In genomic region chr19:53554402-53554801, GRCm38 (mm10) we compare ENCODE assay signal across 15 mouse cellular contexts. TPM values are rescaled to one million over a fixed set of nuclear protein-coding genes. Genes with fewer than 3 reads are reported as not detected.
DNase-seq lines count a peak whose midpoint lies in the region; ATAC-seq and TF ChIP-seq lines count a peak whose summit lies in the region.
"Had no signal": no experiment of that assay in that cellular context is flagged by ENCODE, and none has a peak within 500 bp of the region (broad histone marks: within the 10 kb centered on the region; RNA-seq: fewer than 3 reads in every experiment).

No protein-coding gene starts in this region.

- peaks cover 42% of the 10 kb centered on the region for H3K4me1 ChIP-seq in kidney, embryonic 15.5 days
- H3K4me1 ChIP-seq in ES-Bruce4 (ENCODE audit: control insufficient read depth, insufficient read depth, low read length), result peaks cover 13% of the 10 kb centered on the region
- H3K4me1 ChIP-seq in liver, postnatal 0 days (ENCODE audit: insufficient read depth), result peaks cover 27% of the 10 kb centered on the region
- H3K4me1 ChIP-seq in lung, postnatal 0 days (ENCODE audit: insufficient read depth, low read depth, low read length), result no peaks in the 10 kb centered on the region
- no peaks in the 10 kb centered on the region; the same call in 1 of the 2 replicates for H3K4me1 ChIP-seq in hindbrain, postnatal 0 days (ENCODE audit: insufficient read depth, low read length)

- TF ChIP-seq EP300 in ES-Bruce4 (IDR thresholded peaks at IDR 0.05; ENCODE audit: insufficient read depth, low read depth, low read length), result no peak
- peak; percentile 37; the same call in 1 of the 2 replicates for TF ChIP-seq EP300 in liver, postnatal 0 days (IDR thresholded peaks at IDR 0.05; ENCODE audit: low read depth)
- no peak for TF ChIP-seq EP300 in lung, postnatal 0 days (IDR thresholded peaks at IDR 0.05)

- ATAC-seq in kidney, embryonic 15.5 days (replicated peaks; ENCODE audit: low FRiP score), result no peak
- ATAC-seq in liver, postnatal 0 days, result peak; percentile 90
- no peak for ATAC-seq in lung, postnatal 0 days
- ATAC-seq in hindbrain, postnatal 0 days, result no peak

- no peaks in the 10 kb centered on the region for H3K9me3 ChIP-seq in kidney, embryonic 15.5 days (replicated peaks)
- H3K9me3 ChIP-seq in ES-Bruce4 (replicated peaks; ENCODE audit: control insufficient read depth, insufficient read depth, low read length, poor library complexity, severe bottlenecking), result no peaks in the 10 kb centered on the region
- H3K9me3 ChIP-seq in liver, postnatal 0 days (ENCODE audit: low read length), result no peaks in the 10 kb centered on the region
- no peaks in the 10 kb centered on the region for H3K9me3 ChIP-seq in lung, postnatal 0 days (ENCODE audit: low read length)
- H3K9me3 ChIP-seq in hindbrain, postnatal 0 days (ENCODE audit: low read length), result no peaks in the 10 kb centered on the region
- H3K9me3 ChIP-seq: embryonic facial prominence, embryonic 12.5 days; hindbrain, embryonic 12.5 days; limb, embryonic 13.5 days; neural tube, embryonic 13.5 days had no signal

- TF ChIP-seq CTCF in ES-Bruce4 (IDR thresholded peaks at IDR 0.05; ENCODE audit: low read depth, low read length), result no peak
- TF ChIP-seq CTCF in liver, postnatal 0 days (IDR thresholded peaks at IDR 0.05; ENCODE audit: low read depth), result no peak
- TF ChIP-seq CTCF in lung, postnatal 0 days (IDR thresholded peaks at IDR 0.05), result no peak
- no peak for TF ChIP-seq CTCF in hindbrain, postnatal 0 days (IDR thresholded peaks at IDR 0.05; ENCODE audit: low read depth)

- TF ChIP-seq POLR2A in ES-Bruce4 (IDR thresholded peaks at IDR 0.05; ENCODE audit: insufficient read depth, low read length), result no peak

- 82% methylated on average over 11 of the region's 11 CpGs for WGBS in kidney, embryonic 15.5 days
- WGBS in liver, postnatal 0 days (ENCODE audit: insufficient replicate concordance), result 51% methylated on average over 11 of the region's 11 CpGs
- WGBS in lung, postnatal 0 days, result 76% methylated on average over 11 of the region's 11 CpGs
- 84% methylated on average over 11 of the region's 11 CpGs for WGBS in hindbrain, postnatal 0 days

- H3K4me2 ChIP-seq in kidney, embryonic 15.5 days, result no peak overlapping the region
- no peak overlapping the region for H3K4me2 ChIP-seq in liver, postnatal 0 days (ENCODE audit: low read depth, low read length)
- no peak overlapping the region for H3K4me2 ChIP-seq in lung, postnatal 0 days (replicated peaks; ENCODE audit: low read depth, low read length)
- no peak overlapping the region for H3K4me2 ChIP-seq in hindbrain, postnatal 0 days (ENCODE audit: low read depth, low read length)
- H3K4me2 ChIP-seq: embryonic facial prominence, embryonic 12.5 days; hindbrain, embryonic 12.5 days; limb, embryonic 13.5 days; neural tube, embryonic 13.5 days had no signal

- no peak overlapping the region for H3K27ac ChIP-seq in kidney, embryonic 15.5 days
- peak overlapping the region; percentile 55 for H3K27ac ChIP-seq in ES-Bruce4 (ENCODE audit: insufficient read depth, low read length)
- peak overlapping the region; percentile 80 for H3K27ac ChIP-seq in liver, postnatal 0 days (ENCODE audit: low read depth)
- H3K27ac ChIP-seq in lung, postnatal 0 days (ENCODE audit: low read length), result no peak overlapping the region
- no peak overlapping the region for H3K27ac ChIP-seq in hindbrain, postnatal 0 days
- H3K27ac ChIP-seq: embryonic facial prominence, embryonic 12.5 days; hindbrain, embryonic 12.5 days; limb, embryonic 13.5 days; neural tube, embryonic 13.5 days had no signal

- H3K27me3 ChIP-seq in kidney, embryonic 15.5 days, result no peaks in the 10 kb centered on the region
- no peaks in the 10 kb centered on the region for H3K27me3 ChIP-seq in ES-Bruce4 (ENCODE audit: control insufficient read depth, insufficient read depth, low read length, poor library complexity, severe bottlenecking)
- H3K27me3 ChIP-seq in liver, postnatal 0 days (ENCODE audit: insufficient read depth, low read length), result no peaks in the 10 kb centered on the region
- H3K27me3 ChIP-seq in lung, postnatal 0 days (replicated peaks; ENCODE audit: insufficient read depth, low read length), result no peaks in the 10 kb centered on the region
- no peaks in the 10 kb centered on the region for H3K27me3 ChIP-seq in hindbrain, postnatal 0 days (ENCODE audit: insufficient read depth, low read length)
- H3K27me3 ChIP-seq: embryonic facial prominence, embryonic 12.5 days; limb, embryonic 13.5 days; neural tube, embryonic 13.5 days had no signal

- no peak overlapping the region for H3K9ac ChIP-seq in kidney, embryonic 15.5 days
- H3K9ac ChIP-seq in ES-Bruce4 (ENCODE audit: low read depth, poor library complexity, severe bottlenecking), result no peak overlapping the region
- H3K9ac ChIP-seq in liver, postnatal 0 days (replicated peaks), result no peak overlapping the region
- no peak overlapping the region for H3K9ac ChIP-seq in lung, postnatal 0 days (replicated peaks; ENCODE audit: low read depth)
- H3K9ac ChIP-seq in hindbrain, postnatal 0 days (replicated peaks; ENCODE audit: low read length), result no peak overlapping the region
- H3K9ac ChIP-seq: embryonic facial prominence, embryonic 12.5 days; hindbrain, embryonic 12.5 days; limb, embryonic 13.5 days; neural tube, embryonic 13.5 days had no signal

- H3K4me3 ChIP-seq in kidney, embryonic 15.5 days (replicated peaks), result no peak overlapping the region
- no peak overlapping the region for H3K4me3 ChIP-seq in ES-Bruce4 (ENCODE audit: low read depth, low read length)
- H3K4me3 ChIP-seq in liver, postnatal 0 days (ENCODE audit: low read depth, low read length), result no peak overlapping the region
- H3K4me3 ChIP-seq in lung, postnatal 0 days (ENCODE audit: low read depth, low read length), result no peak overlapping the region
- no peak overlapping the region for H3K4me3 ChIP-seq in hindbrain, postnatal 0 days (ENCODE audit: low read length)
- H3K4me3 ChIP-seq: embryonic facial prominence, embryonic 12.5 days; hindbrain, embryonic 12.5 days; limb, embryonic 13.5 days; neural tube, embryonic 13.5 days had no signal

- H3K36me3 ChIP-seq in kidney, embryonic 15.5 days, result no peaks in the 10 kb centered on the region
- H3K36me3 ChIP-seq in ES-Bruce4 (ENCODE audit: control insufficient read depth, insufficient read depth, low read length, poor library complexity, severe bottlenecking), result no peaks in the 10 kb centered on the region
- H3K36me3 ChIP-seq in liver, postnatal 0 days (replicated peaks; ENCODE audit: insufficient read depth, low read length), result no peaks in the 10 kb centered on the region
- no peaks in the 10 kb centered on the region for H3K36me3 ChIP-seq in lung, postnatal 0 days (ENCODE audit: insufficient read depth, low read length)
- no peaks in the 10 kb centered on the region for H3K36me3 ChIP-seq in hindbrain, postnatal 0 days (ENCODE audit: insufficient read depth, low read length)
- H3K36me3 ChIP-seq: embryonic facial prominence, embryonic 12.5 days; hindbrain, embryonic 12.5 days; limb, embryonic 13.5 days; neural tube, embryonic 13.5 days had no signal

- peak; percentile 57 for DNase-seq in kidney, adult 11 months
- peak; percentile 51 for DNase-seq in kidney, postnatal 14 days
- DNase-seq in liver, postnatal 0 days, result peak; percentile 31
- no peak for DNase-seq in lung, postnatal 0 days (ENCODE audit: low spot score)
- no peak for DNase-seq in hindbrain, postnatal 0 days (ENCODE audit: low spot score)
- no peak for DNase-seq in frontal cortex, postnatal 25 days (ENCODE audit: low spot score in 2 of 2)
- DNase-seq: adrenal gland, postnatal 14 days; cerebellum, adult 2 months; gastrocnemius, postnatal 25 days had no signal

RNA-seq across cellular contexts. Expression of gene Dusp5, which starts 25.5 kb away (rescaled TPM):
- 11.0 and 11.1 TPM in 2 replicates for polyA plus RNA-seq in kidney, embryonic 15.5 days (2015; fragmentation: Nextera tagmentation; extraction: Ambion mirVana)
- 15.1 and 15.2 TPM in 2 replicates for polyA plus RNA-seq in ES-Bruce4 (2011; ENCODE audit: insufficient read depth, insufficient read length, low read depth, missing spikeins)
- polyA plus RNA-seq in liver, postnatal 0 days (2015; fragmentation: Nextera tagmentation; extraction: Ambion mirVana), result 2.7 and 3.4 TPM in 2 replicates
- polyA plus RNA-seq in lung, postnatal 0 days (2015; fragmentation: Nextera tagmentation; extraction: Ambion mirVana), result 10.6 and 10.9 TPM in 2 replicates
- total RNA-seq in hindbrain, postnatal 0 days (2014; rRNA removed), result 20.3 and 26.0 TPM in 2 replicates
- 9.8 and 12.7 TPM in 2 replicates for polyA plus RNA-seq in hindbrain, postnatal 0 days (2015; fragmentation: Nextera tagmentation; extraction: Ambion mirVana)

RNA-seq across cellular contexts. Expression of gene Nutf2-ps1, which starts 34.5 kb away (rescaled TPM):
- 381 and 430 TPM in 2 replicates for polyA plus RNA-seq in kidney, embryonic 15.5 days (2015; fragmentation: Nextera tagmentation; extraction: Ambion mirVana)
- polyA plus RNA-seq in ES-Bruce4 (2011; ENCODE audit: insufficient read depth, insufficient read length, low read depth, missing spikeins), result 418 and 422 TPM in 2 replicates
- polyA plus RNA-seq in liver, postnatal 0 days (2015; fragmentation: Nextera tagmentation; extraction: Ambion mirVana), result 86.8 and 101 TPM in 2 replicates
- polyA plus RNA-seq in lung, postnatal 0 days (2015; fragmentation: Nextera tagmentation; extraction: Ambion mirVana), result 121 and 134 TPM in 2 replicates
- 106 and 109 TPM in 2 replicates for total RNA-seq in hindbrain, postnatal 0 days (2014; rRNA removed)
- 177 and 225 TPM in 2 replicates for polyA plus RNA-seq in hindbrain, postnatal 0 days (2015; fragmentation: Nextera tagmentation; extraction: Ambion mirVana)

RNA-seq across cellular contexts. Expression of gene Smc3, which starts 45.8 kb away (rescaled TPM):
- 74.7 and 75.6 TPM in 2 replicates for polyA plus RNA-seq in kidney, embryonic 15.5 days (2015; fragmentation: Nextera tagmentation; extraction: Ambion mirVana)
- 171 and 182 TPM in 2 replicates for polyA plus RNA-seq in ES-Bruce4 (2011; ENCODE audit: insufficient read depth, insufficient read length, low read depth, missing spikeins)
- 19.4 and 19.7 TPM in 2 replicates for polyA plus RNA-seq in liver, postnatal 0 days (2015; fragmentation: Nextera tagmentation; extraction: Ambion mirVana)
- 32.8 and 34.8 TPM in 2 replicates for polyA plus RNA-seq in lung, postnatal 0 days (2015; fragmentation: Nextera tagmentation; extraction: Ambion mirVana)
- 15.3 and 18.1 TPM in 2 replicates for total RNA-seq in hindbrain, postnatal 0 days (2014; rRNA removed)
- polyA plus RNA-seq in hindbrain, postnatal 0 days (2015; fragmentation: Nextera tagmentation; extraction: Ambion mirVana), result 44.1 and 49.1 TPM in 2 replicates

Comparison
In these comparisons a context has a peak if more than half of its experiments do, and no peak if none do; other contexts are left out.
1. DNase-seq: peak in kidney, adult 11 months (single experiment), kidney, postnatal 14 days (single experiment) and liver, postnatal 0 days (single experiment); none in lung, postnatal 0 days (single experiment), hindbrain, postnatal 0 days (single experiment) and frontal cortex, postnatal 25 days (0 of 2).
2. H3K27ac ChIP-seq: peak in ES-Bruce4 (single experiment) and liver, postnatal 0 days (single experiment); none in kidney, embryonic 15.5 days (single experiment), lung, postnatal 0 days (single experiment) and hindbrain, postnatal 0 days (single experiment).